Mouse (Mus musculus) MEL (cell line): ENCODE measurements around the gene Fat3. TPM values are rescaled to one million over a fixed set of nuclear protein-coding genes. Genes with fewer than 3 reads are reported as not detected.

Source experiments
- DNase-seq: peaks from one replicate; pipeline ENCODE4 v3.0.0; 2011; ENCODE audit warnings: low read depth, low spot score
- H3K27ac ChIP-seq: 2 replicates; pipeline ENCODE4 v1.5.1; 2012; ENCODE audit warnings: low read depth, mild to moderate bottlenecking, control low read depth, low read length, moderate library complexity; ENCODE audit not compliant: control insufficient read depth
- H3K27me3 ChIP-seq, 2 experiments: fragments of 150-350 bp in 1 of 2; sonication (generic) in 1 of 2; 2 replicates each; pipeline ENCODE4 v1.6.1; 2012; ENCODE audit warnings: low read length in 2 of 2, mild to moderate bottlenecking in 2 of 2, improper control_type of control experiment in 1 of 2, moderate library complexity in 1 of 2; ENCODE audit not compliant: insufficient read depth in 2 of 2, control insufficient read depth in 1 of 2
- H3K36me3 ChIP-seq, 2 experiments: 2 replicates each; pipeline ENCODE4 v1.6.1; 2012 to 2014; ENCODE audit warnings: low read length in 2 of 2, improper control_type of control experiment in 1 of 2, inconsistent platforms in 1 of 2, mild to moderate bottlenecking in 1 of 2; ENCODE audit not compliant: insufficient read depth in 2 of 2, control insufficient read depth in 1 of 2
- H3K4me1 ChIP-seq, 2 experiments: fragments of 150-350 bp in 1 of 2; sonication (generic) in 1 of 2; 2 replicates each; pipeline ENCODE4 v1.6.1; 2012; ENCODE audit warnings: low read length in 2 of 2, improper control_type of control experiment in 1 of 2, mild to moderate bottlenecking in 1 of 2; ENCODE audit not compliant: insufficient read depth in 2 of 2, control insufficient read depth in 1 of 2
- H3K4me3 ChIP-seq, 2 experiments: fragments of 150-350 bp in 1 of 2; sonication (generic) in 1 of 2; 2 replicates each; pipeline ENCODE4 v1.5.1; 2012; ENCODE audit warnings: low read depth in 2 of 2, low read length in 2 of 2, mild to moderate bottlenecking in 2 of 2, moderate library complexity in 2 of 2, control low read depth in 1 of 2, improper control_type of control experiment in 1 of 2; ENCODE audit not compliant: control insufficient read depth in 1 of 2, insufficient read depth in 1 of 2
- H3K79me2 ChIP-seq: 2 replicates; pipeline ENCODE4 v1.6.1; 2012; ENCODE audit warnings: mild to moderate bottlenecking, low read length, moderate library complexity; ENCODE audit not compliant: control insufficient read depth, poor library complexity, insufficient read depth
- H3K9ac ChIP-seq: 2 replicates; pipeline ENCODE4 v1.6.1; 2012; ENCODE audit warnings: low read depth, mild to moderate bottlenecking, control low read depth, low read length, moderate library complexity; ENCODE audit not compliant: control insufficient read depth, poor library complexity, severe bottlenecking
- H3K9me3 ChIP-seq: fragments of 150-350 bp; sonication (generic); replicated peaks from 2 replicates; pipeline ENCODE4 v1.6.1; 2012; ENCODE audit warnings: mild to moderate bottlenecking, low read length, improper control_type of control experiment, moderate library complexity; ENCODE audit not compliant: insufficient read depth
- BHLHE40 ChIP-seq: IDR thresholded peaks from 2 replicates; pipeline ENCODE4 v1.6.1; 2012; ENCODE audit warnings: low read depth, mild to moderate bottlenecking, inconsistent platforms, low read length, improper control_type of control experiment, borderline replicate concordance
- CTCF ChIP-seq, 3 experiments: IDR thresholded peaks in 2 of 3; conservative IDR thresholded peaks in 1 of 3; 2 replicates each; pipeline ENCODE4 v1.5.1; 2011 to 2012; ENCODE audit warnings: low read length in 3 of 3, low read depth in 2 of 3, mild to moderate bottlenecking in 2 of 3, improper control_type of control experiment in 1 of 3, inconsistent platforms in 1 of 3, mixed read lengths in 1 of 3, moderate library complexity in 1 of 3; ENCODE audit not compliant: control insufficient read depth in 1 of 3, insufficient read depth in 1 of 3, poor library complexity in 1 of 3, severe bottlenecking in 1 of 3
- E2F4 ChIP-seq: IDR thresholded peaks from 2 replicates; pipeline ENCODE4 v1.6.1; 2011; ENCODE audit warnings: low read depth, low read length, improper control_type of control experiment, borderline replicate concordance
- ELF1 ChIP-seq: IDR thresholded peaks from 2 replicates; pipeline ENCODE4 v1.6.1; 2014; ENCODE audit warnings: low read depth, mild to moderate bottlenecking, inconsistent platforms, low read length, improper control_type of control experiment, moderate library complexity
- EP300 ChIP-seq, 2 experiments: IDR thresholded peaks; 2 replicates each; pipeline ENCODE4 v1.6.1; 2011; ENCODE audit warnings: improper control_type of control experiment in 2 of 2, low read length in 2 of 2, low read depth in 1 of 2, mild to moderate bottlenecking in 1 of 2
- GABPA ChIP-seq: IDR thresholded peaks from 2 replicates; pipeline ENCODE4 v1.6.1; 2012; ENCODE audit warnings: low read depth, mild to moderate bottlenecking, inconsistent platforms, low read length, improper control_type of control experiment, moderate library complexity
- GATA1 ChIP-seq: IDR thresholded peaks from 2 replicates; pipeline ENCODE4 v1.6.1; 2011; ENCODE audit warnings: low read depth, low read length, improper control_type of control experiment
- HCFC1 ChIP-seq: IDR thresholded peaks from 2 replicates; pipeline ENCODE4 v1.6.1; 2012; ENCODE audit warnings: low read depth, mild to moderate bottlenecking, inconsistent platforms, low read length, improper control_type of control experiment, moderate library complexity
- MAFK ChIP-seq: IDR thresholded peaks from 2 replicates; pipeline ENCODE4 v1.6.1; 2011; ENCODE audit warnings: low read depth, mild to moderate bottlenecking, low read length, improper control_type of control experiment, borderline replicate concordance
- MAX ChIP-seq: IDR thresholded peaks from 2 replicates; pipeline ENCODE4 v1.6.1; 2011; ENCODE audit warnings: low read length, improper control_type of control experiment
- MEF2A ChIP-seq: IDR thresholded peaks from 2 replicates; pipeline ENCODE4 v1.6.1; 2014; ENCODE audit warnings: low read depth, mild to moderate bottlenecking, inconsistent platforms, low read length, improper control_type of control experiment; ENCODE audit not compliant: poor library complexity, insufficient replicate concordance, severe bottlenecking; ENCODE audit errors: extremely low read depth
- MXI1 ChIP-seq: IDR thresholded peaks from 2 replicates; pipeline ENCODE4 v1.6.1; 2011; ENCODE audit warnings: mild to moderate bottlenecking, low read depth, low read length, improper control_type of control experiment
- POLR2AphosphoS2 ChIP-seq: IDR thresholded peaks from 2 replicates; pipeline ENCODE4 v1.6.1; 2011; ENCODE audit warnings: low read length, improper control_type of control experiment
- POLR2AphosphoS5 ChIP-seq: IDR thresholded peaks from 2 replicates; pipeline ENCODE4 v1.6.1; 2012; ENCODE audit warnings: low read depth, borderline replicate concordance, mild to moderate bottlenecking, inconsistent platforms, low read length, moderate library complexity, mixed read lengths
- RAD21 ChIP-seq: IDR thresholded peaks from 2 replicates; pipeline ENCODE4 v1.6.1; 2011; ENCODE audit warnings: mild to moderate bottlenecking, low read depth, low read length, improper control_type of control experiment
- TBP ChIP-seq: IDR thresholded peaks from 2 replicates; pipeline ENCODE4 v1.8.0; 2011; ENCODE audit warnings: low read depth, low read length, improper control_type of control experiment
- TCF12 ChIP-seq: IDR thresholded peaks from 2 replicates; pipeline ENCODE4 v1.6.1; 2014; ENCODE audit warnings: low read depth, mild to moderate bottlenecking, inconsistent platforms, low read length, improper control_type of control experiment, moderate library complexity
- USF2 ChIP-seq, 2 experiments: IDR thresholded peaks; 2 replicates each; pipeline ENCODE4 v1.6.1; 2011 to 2012; ENCODE audit warnings: improper control_type of control experiment in 2 of 2, low read length in 2 of 2, borderline replicate concordance in 1 of 2, inconsistent platforms in 1 of 2, low read depth in 1 of 2, mild to moderate bottlenecking in 1 of 2; ENCODE audit not compliant: insufficient read depth in 1 of 2
- ZKSCAN1 ChIP-seq: IDR thresholded peaks from 2 replicates; pipeline ENCODE4 v1.6.1; 2012; ENCODE audit warnings: low read depth, mild to moderate bottlenecking, inconsistent platforms, low read length, improper control_type of control experiment, moderate library complexity
- ZMIZ1 ChIP-seq: IDR thresholded peaks from 2 replicates; pipeline ENCODE4 v1.6.1; 2012; ENCODE audit warnings: low read depth, mild to moderate bottlenecking, inconsistent platforms, low read length, improper control_type of control experiment, moderate library complexity
- polyA plus RNA-seq, 2 experiments: library from polyadenylated mRNA; stranded (reverse) in 1 of 2; unstranded in 1 of 2; fragments of >175 nt in 1 of 2; fragments of >200 nt in 1 of 2; gene quantifications; 2 replicates each; pipeline versions ENCODE4 v1.2.1 to v1.2.4; 2012; ENCODE audit warnings: low replicate concordance in 2 of 2, low read depth in 1 of 2; ENCODE audit not compliant: insufficient read length in 2 of 2, insufficient read depth in 1 of 2, missing spikeins in 1 of 2
- total RNA-seq: library from RNA; depleted of rRNA; stranded (reverse); fragments of 300-350 nt; gene quantifications from 2 replicates; pipeline ENCODE4 v1.2.3, GENCODE M21; 2012

The Fat3 gene
- total and polyA plus RNA-seq, 3 experiments: 1.5 to 1.8 TPM; not detected in 1

DNA sequence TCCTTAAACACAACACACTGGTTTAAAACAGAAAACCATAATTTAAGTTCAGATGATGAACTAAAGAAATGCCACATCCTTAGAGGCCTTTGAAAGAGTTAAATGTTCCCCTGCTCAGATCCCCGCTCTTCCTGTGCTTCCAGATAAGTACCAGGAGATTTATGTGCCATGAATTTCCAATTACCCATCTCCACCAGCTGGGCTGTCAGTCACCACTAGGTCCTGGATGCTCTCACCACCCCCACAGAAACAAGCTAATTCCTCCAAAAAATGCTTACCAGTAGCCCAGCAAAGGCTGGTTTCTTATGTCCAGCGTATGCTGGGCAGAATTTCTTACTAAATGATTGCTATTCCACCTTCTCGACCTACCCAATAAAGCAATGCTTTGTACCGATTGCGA lies 72.5 kb downstream of the Fat3 start:
- Histone ChIP-seq H3K27me3 (no peaks in the 10 kb centered on the region), H3K9ac (no peak overlapping the region), H3K4me1 (no peaks in the 10 kb centered on the region), H3K9me3 (no peaks in the 10 kb centered on the region), H3K79me2 (no peaks in the 10 kb centered on the region), H3K36me3 (no peaks in the 10 kb centered on the region), H3K27ac (no peak overlapping the region), H3K4me3 (no peak overlapping the region)
- TF ChIP-seq BHLHE40 (no peak), MAFK (no peak), TBP (no peak), ZMIZ1 (no peak), TCF12 (no peak), USF2 (IDR thresholded peaks at IDR 0.05; ENCODE audit: borderline replicate concordance in 1 of 2, insufficient read depth in 1 of 2, low read depth in 1 of 2, low read length in 2 of 2) (no peak), RAD21 (no peak), MEF2A (no peak), E2F4 (no peak), EP300 (IDR thresholded peaks at IDR 0.05; ENCODE audit: low read depth in 1 of 2, low read length in 2 of 2) (no peak), GABPA (no peak)
- no peak for DNase-seq

DNA sequence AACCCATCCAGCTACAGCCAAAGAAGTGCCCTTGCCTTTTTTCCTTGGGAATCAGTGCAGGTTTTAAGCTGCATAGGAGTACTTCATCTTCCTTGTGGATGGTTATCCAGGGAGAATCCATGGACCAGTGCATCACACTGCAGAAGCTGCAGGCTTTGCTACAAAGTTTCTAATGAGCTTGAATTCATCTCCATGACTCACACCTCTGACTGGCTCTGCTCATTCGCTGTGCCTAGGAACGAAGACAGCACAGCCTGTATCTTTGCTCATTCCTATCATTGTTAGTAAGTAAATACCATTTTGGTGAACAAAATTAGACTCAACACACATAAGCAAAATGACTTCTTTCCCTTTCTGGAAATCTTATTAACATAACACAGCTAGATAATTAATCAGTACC lies 78.4 kb downstream of the Fat3 start:
- no peaks in the 10 kb centered on the region for H3K36me3 ChIP-seq
- no peak for TF ChIP-seq ELF1
- no peak for TF ChIP-seq ZKSCAN1
- H3K9ac ChIP-seq: no peak overlapping the region
- no peaks in the 10 kb centered on the region for H3K9me3 ChIP-seq
- H3K4me1 ChIP-seq: no peaks in the 10 kb centered on the region
- no peaks in the 10 kb centered on the region for H3K79me2 ChIP-seq
- no peak overlapping the region for H3K4me3 ChIP-seq
- no peaks in the 10 kb centered on the region for H3K27me3 ChIP-seq
- no peak for DNase-seq
- no peak overlapping the region for H3K27ac ChIP-seq

DNA sequence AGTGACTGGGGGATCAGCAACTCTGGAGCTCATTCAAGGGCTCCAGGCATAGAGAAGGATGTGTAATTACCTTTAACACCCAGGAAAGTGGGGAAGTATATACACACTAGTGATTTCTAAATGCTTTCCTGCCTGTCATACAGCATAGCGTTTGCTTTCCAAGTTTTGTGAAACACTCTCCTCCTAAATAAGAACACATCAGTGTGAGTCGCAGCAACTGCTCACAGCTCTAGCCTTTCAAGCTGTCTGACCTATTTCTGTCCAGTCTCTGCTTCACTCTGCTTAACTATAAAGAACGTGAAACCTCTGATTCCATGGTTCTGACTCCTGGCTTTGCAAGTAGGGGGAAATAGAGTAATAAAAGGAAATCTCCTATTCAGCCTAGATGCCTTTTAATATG lies 98.3 kb downstream of the Fat3 start:
- no peaks in the 10 kb centered on the region; a peak in 1 of 4 replicates for H3K36me3 ChIP-seq
- no peaks in the 10 kb centered on the region for H3K27me3 ChIP-seq
- DNase-seq: no peak
- H3K4me1 ChIP-seq: no peaks in the 10 kb centered on the region
- no peak overlapping the region for H3K9ac ChIP-seq
- H3K27ac ChIP-seq: no peak overlapping the region
- H3K4me3 ChIP-seq: no peak overlapping the region
- H3K79me2 ChIP-seq: no peaks in the 10 kb centered on the region
- TF ChIP-seq POLR2AphosphoS2 (no peak), POLR2AphosphoS5 (no peak), CTCF (IDR thresholded peaks at IDR 0.05 in 2 of 3, conservative IDR thresholded peaks at IDR 0.05 in 1 of 3; ENCODE audit: control insufficient read depth in 1 of 3, insufficient read depth in 1 of 3, low read depth in 2 of 3, low read length in 3 of 3, poor library complexity in 1 of 3, severe bottlenecking in 1 of 3) (no peak), GATA1 (no peak), MXI1 (no peak), ZMIZ1 (no peak), HCFC1 (no peak), MAX (no peak), MAFK (no peak)
- H3K9me3 ChIP-seq: no peaks in the 10 kb centered on the region
